Mouse (Mus musculus) spleen, adult 2 months (tissue): ENCODE measurements around the gene Prim2.

Experiments
- CTCF ChIP-seq: fragments of 200-500 bp; IDR thresholded peaks from 2 replicates; pipeline ENCODE4 v1.5.1; 2011; ENCODE audit warnings: mild to moderate bottlenecking, inconsistent platforms; ENCODE audit not compliant: insufficient read depth, insufficient read length, insufficient replicate concordance; ENCODE audit errors: extremely low read depth
- POLR2A ChIP-seq: fragments of 200-500 bp; IDR thresholded peaks from 2 replicates; pipeline ENCODE4 v1.6.1; 2011; ENCODE audit warnings: low read depth, low read length, inconsistent platforms

DNA sequence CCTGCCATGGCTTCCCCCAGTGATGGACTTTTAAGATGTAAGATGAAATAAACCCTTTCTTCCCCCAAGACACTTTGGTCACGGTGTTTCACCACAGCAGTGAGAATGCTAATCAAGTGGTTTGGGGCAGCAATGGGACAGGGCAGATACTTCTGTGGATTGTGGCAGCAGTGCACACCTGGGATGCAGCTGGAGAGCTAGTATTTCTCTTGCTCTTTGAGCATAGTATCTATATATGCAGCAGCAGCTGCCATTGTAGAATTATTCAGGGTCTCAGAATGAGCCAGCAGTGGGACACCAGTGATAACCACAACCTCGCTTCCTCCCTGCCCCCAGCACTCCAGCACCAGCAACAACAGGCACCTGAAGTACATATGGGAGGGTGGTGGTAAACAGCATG, 233.4 kb downstream of the Prim2 start:
- TF ChIP-seq CTCF: no peak
- no peak for TF ChIP-seq POLR2A
